Mouse (Mus musculus) embryonic fibroblast, embryonic 13.5 days (primary cell): ENCODE results near the gene Osgin1.

Experiments
- CTCF ChIP-seq: IDR thresholded peaks from 2 replicates; pipeline ENCODE4 v1.5.1; 2011; ENCODE audit warnings: mild to moderate bottlenecking, control low read depth, low read length, moderate library complexity, borderline replicate concordance; ENCODE audit not compliant: insufficient read depth
- POLR2A ChIP-seq: IDR thresholded peaks from 2 replicates; pipeline ENCODE4 v1.6.1; 2011; ENCODE audit warnings: low read depth, mild to moderate bottlenecking, control low read depth, low read length, moderate library complexity

- TF ChIP-seq CTCF (no peak), POLR2A (no peak)
These were observed 12.3 kb upstream of the Osgin1 start for GRCm38 (mm10) chr8:119421603-119422122.
